Mouse (Mus musculus) kidney, adult 8-10 months (tissue): ENCODE data around the gene Diexf.

Experiments used
- DNase-seq, 2 experiments: peaks; one replicate each; pipeline ENCODE4 v3.0.0; 2022

Gene Diexf

GRCm38 (mm10) chr1:193138087-193138486, 8.0 kb upstream of the Diexf start:
- no peak for DNase-seq

- DNase-seq = peak in 1 of 2 experiments; percentile 22
Measured at GRCm38 (mm10) chr1:193133726-193134125, 3.7 kb upstream of the Diexf start.

GRCm38 (mm10) chr1:193132385-193132784, 2.3 kb upstream of the Diexf start:
- DNase-seq = no peak

GRCm38 (mm10) chr1:193131311-193131948, 1.4 kb upstream of the Diexf start:
- no peak for DNase-seq

GRCm38 (mm10) chr1:193130839-193131238, 767 bp upstream of the Diexf start:
- peak in 1 of 2 experiments; percentile 5 for DNase-seq

GRCm38 (mm10) chr1:193130456-193130825, 369 bp upstream of the Diexf start:
- no peak for DNase-seq

- DNase-seq = no peak
Measured at GRCm38 (mm10) chr1:193129321-193129720, 751 bp downstream of the Diexf start.

- no peak for DNase-seq
Measured at GRCm38 (mm10) chr1:193128055-193128454, 2.0 kb downstream of the Diexf start.

GRCm38 (mm10) chr1:193125835-193126234, 4.2 kb downstream of the Diexf start:
- no peak for DNase-seq

GRCm38 (mm10) chr1:193123290-193123689, 6.8 kb downstream of the Diexf start:
- DNase-seq = no peak

GRCm38 (mm10) chr1:193122793-193123192, 7.3 kb downstream of the Diexf start:
- no peak for DNase-seq

GRCm38 (mm10) chr1:193112093-193112492, 18.0 kb downstream of the Diexf start:
- no peak for DNase-seq

GRCm38 (mm10) chr1:193102996-193103395, 27.1 kb downstream of the Diexf start:
- no peak for DNase-seq

- DNase-seq = no peak
Measured at GRCm38 (mm10) chr1:193102556-193102955, 27.5 kb downstream of the Diexf start.

- no peak for DNase-seq
Measured at GRCm38 (mm10) chr1:193102029-193102428, 28.0 kb downstream of the Diexf start.

- no peak for DNase-seq
Measured at GRCm38 (mm10) chr1:193098946-193099345, 31.1 kb downstream of the Diexf start.

- no peak for DNase-seq
Measured at GRCm38 (mm10) chr1:193093596-193093995, 36.5 kb downstream of the Diexf start.

- DNase-seq = no peak
Measured at GRCm38 (mm10) chr1:193092771-193093170, 37.3 kb downstream of the Diexf start.

GRCm38 (mm10) chr1:193090894-193091293, 39.2 kb downstream of the Diexf start:
- no peak for DNase-seq

GRCm38 (mm10) chr1:193090211-193090871, 39.7 kb downstream of the Diexf start:
- no peak for DNase-seq

- DNase-seq = no peak
Measured at GRCm38 (mm10) chr1:193089683-193090082, 40.4 kb downstream of the Diexf start.

- no peak for DNase-seq
Measured at GRCm38 (mm10) chr1:193089211-193089610, 40.9 kb downstream of the Diexf start.

GRCm38 (mm10) chr1:193086842-193087476, 43.1 kb downstream of the Diexf start:
- no peak for DNase-seq
